In the genomic region with DNA sequence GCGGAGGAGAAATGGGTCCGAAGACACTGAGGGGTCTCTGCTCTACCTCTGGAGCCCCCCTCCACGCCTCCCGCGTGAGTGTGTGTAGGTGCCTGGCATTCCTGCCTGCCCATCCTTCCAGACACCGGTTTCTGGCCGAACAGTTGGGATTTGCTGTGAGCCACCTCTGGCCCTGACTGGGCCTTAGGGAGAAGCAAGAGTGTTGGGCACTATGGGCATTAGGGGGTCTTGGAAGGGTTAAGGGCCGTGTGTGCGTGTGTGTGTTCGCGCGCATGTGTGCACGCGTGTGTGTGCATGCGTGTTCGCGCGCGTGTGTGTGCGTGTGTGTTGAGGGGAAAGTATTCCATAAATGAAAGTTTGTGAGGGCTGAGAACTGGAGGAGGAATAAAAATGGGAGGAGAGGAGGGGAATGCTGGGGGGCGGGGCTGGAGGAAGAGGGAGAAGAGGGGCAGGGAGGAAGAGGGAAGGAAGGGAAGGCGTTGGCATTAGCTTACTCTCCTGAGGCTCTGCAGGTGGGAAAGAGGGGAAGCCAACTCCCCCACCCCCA, we compare ENCODE assay signal across 8 mouse cellular contexts. TPM values are rescaled to one million over a fixed set of nuclear protein-coding genes. Genes with fewer than 3 reads are reported as not detected.
DNase-seq lines count a peak whose midpoint lies in the region; ATAC-seq lines count a peak whose summit lies in the region.

No protein-coding gene starts in this region.

- peaks cover 7% of the 10 kb centered on the region; the same call in 1 of the 2 replicates for H3K4me1 ChIP-seq in liver, embryonic 11.5 days (replicated peaks; ENCODE audit: control insufficient read depth, insufficient read depth, low read length)
- H3K4me1 ChIP-seq in embryonic facial prominence, embryonic 15.5 days = peaks cover 62% of the 10 kb centered on the region
- peaks cover 68% of the 10 kb centered on the region for H3K4me1 ChIP-seq in hindbrain, embryonic 12.5 days
- H3K4me1 ChIP-seq in midbrain, embryonic 15.5 days = peaks cover 75% of the 10 kb centered on the region

- H3K4me3 ChIP-seq in liver, embryonic 11.5 days (ENCODE audit: low read depth, low read length) = peak overlapping the region; percentile 34; the same call in 1 of the 2 replicates
- peak overlapping the region; percentile 38 for H3K4me3 ChIP-seq in embryonic facial prominence, embryonic 15.5 days (replicated peaks)
- peak overlapping the region; percentile 70 for H3K4me3 ChIP-seq in hindbrain, embryonic 12.5 days
- peak overlapping the region; percentile 61 for H3K4me3 ChIP-seq in midbrain, embryonic 15.5 days

- peak overlapping the region; percentile 52 for H3K4me2 ChIP-seq in liver, embryonic 11.5 days
- H3K4me2 ChIP-seq in embryonic facial prominence, embryonic 15.5 days (replicated peaks) = peak overlapping the region; percentile 81
- peak overlapping the region; percentile 85 for H3K4me2 ChIP-seq in hindbrain, embryonic 12.5 days (replicated peaks)
- peak overlapping the region; percentile 86 for H3K4me2 ChIP-seq in midbrain, embryonic 15.5 days

- peaks cover 68% of the 10 kb centered on the region for H3K27me3 ChIP-seq in liver, embryonic 11.5 days (replicated peaks; ENCODE audit: control insufficient read depth, insufficient read depth, low read length)
- H3K27me3 ChIP-seq in embryonic facial prominence, embryonic 15.5 days = peaks cover 43% of the 10 kb centered on the region
- H3K27me3 ChIP-seq in hindbrain, embryonic 12.5 days = peaks cover 46% of the 10 kb centered on the region
- H3K27me3 ChIP-seq in midbrain, embryonic 15.5 days (replicated peaks) = no peaks in the 10 kb centered on the region

- no peak overlapping the region for H3K27ac ChIP-seq in liver, embryonic 11.5 days (ENCODE audit: low read depth, low read length)
- H3K27ac ChIP-seq in embryonic facial prominence, embryonic 15.5 days (replicated peaks) = peak overlapping the region; percentile 65
- peak overlapping the region; percentile 58 for H3K27ac ChIP-seq in hindbrain, embryonic 12.5 days
- peak overlapping the region; percentile 96 for H3K27ac ChIP-seq in midbrain, embryonic 15.5 days

- no peak overlapping the region for H3K9ac ChIP-seq in liver, embryonic 11.5 days (ENCODE audit: low read depth, low read length)
- no peak overlapping the region for H3K9ac ChIP-seq in embryonic facial prominence, embryonic 15.5 days
- H3K9ac ChIP-seq in hindbrain, embryonic 12.5 days = peak overlapping the region; percentile 79
- peak overlapping the region; percentile 88 for H3K9ac ChIP-seq in midbrain, embryonic 15.5 days

- no peaks in the 10 kb centered on the region for H3K36me3 ChIP-seq in liver, embryonic 11.5 days (ENCODE audit: control insufficient read depth, insufficient read depth, low read length)
- H3K36me3 ChIP-seq in embryonic facial prominence, embryonic 15.5 days = no peaks in the 10 kb centered on the region
- H3K36me3 ChIP-seq in hindbrain, embryonic 12.5 days = no peaks in the 10 kb centered on the region
- H3K36me3 ChIP-seq in midbrain, embryonic 15.5 days (replicated peaks) = no peaks in the 10 kb centered on the region

- DNase-seq in liver, embryonic 11.5 days (ENCODE audit: low spot score) = no peak
- no peak for DNase-seq in liver
- no peak for DNase-seq in adrenal gland, adult 18-20 months (ENCODE audit: low spot score in 2 of 2)
- no peak for DNase-seq in thymus, postnatal 10 days (ENCODE audit: low spot score in 2 of 2)
- no peak for DNase-seq in urinary bladder, postnatal 4 days (ENCODE audit: low spot score in 2 of 2)

- ATAC-seq in liver, embryonic 11.5 days (replicated peaks; ENCODE audit: low FRiP score) = no peak
- no peak for ATAC-seq in embryonic facial prominence, embryonic 15.5 days (ENCODE audit: insufficient number of reproducible peaks, low FRiP score, low TSS enrichment, low read depth)
- no peak for ATAC-seq in hindbrain, embryonic 12.5 days (ENCODE audit: low FRiP score)
- ATAC-seq in midbrain, embryonic 15.5 days (replicated peaks) = no peak

- 21% methylated on average over 21 of the region's 22 CpGs for WGBS in liver, embryonic 11.5 days
- WGBS in embryonic facial prominence, embryonic 15.5 days = 15% methylated on average over 22 of the region's 22 CpGs
- 19% methylated on average over 22 of the region's 22 CpGs for WGBS in hindbrain, embryonic 12.5 days
- WGBS in midbrain, embryonic 15.5 days = 12% methylated on average over 22 of the region's 22 CpGs

- no peaks in the 10 kb centered on the region for H3K9me3 ChIP-seq in liver, embryonic 11.5 days (ENCODE audit: control insufficient read depth, low read length)
- H3K9me3 ChIP-seq in embryonic facial prominence, embryonic 15.5 days (replicated peaks) = no peaks in the 10 kb centered on the region
- no peaks in the 10 kb centered on the region for H3K9me3 ChIP-seq in hindbrain, embryonic 12.5 days (replicated peaks)
- H3K9me3 ChIP-seq in midbrain, embryonic 15.5 days = no peaks in the 10 kb centered on the region

RNA-seq across cellular contexts. Expression of a gene that starts 2.9 kb away (rescaled TPM):
- 0.58 and 0.80 TPM in 2 replicates for polyA plus RNA-seq in liver, embryonic 11.5 days (2014; fragmentation: Nextera tagmentation; extraction: Ambion mirVana)
- 22.4 and 26.0 TPM in 2 replicates for polyA plus RNA-seq in embryonic facial prominence, embryonic 15.5 days (2015; fragmentation: Nextera tagmentation; extraction: Ambion mirVana)
- 55.6 and 60.3 TPM in 2 replicates for polyA plus RNA-seq in hindbrain, embryonic 12.5 days (2016; fragmentation: Nextera tagmentation; extraction: Ambion mirVana)
- 198 and 205 TPM in 2 replicates for polyA plus RNA-seq in midbrain, embryonic 15.5 days (2015; fragmentation: Nextera tagmentation; extraction: Ambion mirVana)
- 10 to 100 TPM; 24.4 to 33.3 TPM for total RNA-seq in adrenal gland, adult 18-20 months (2021)

RNA-seq across cellular contexts. Expression of a gene that starts 12.1 kb away (rescaled TPM):
- polyA plus RNA-seq in liver, embryonic 11.5 days (2014; fragmentation: Nextera tagmentation; extraction: Ambion mirVana) = 0.18 and 0.52 TPM in 2 replicates
- polyA plus RNA-seq in embryonic facial prominence, embryonic 15.5 days (2015; fragmentation: Nextera tagmentation; extraction: Ambion mirVana) = 1.8 and 2.9 TPM in 2 replicates
- polyA plus RNA-seq in hindbrain, embryonic 12.5 days (2016; fragmentation: Nextera tagmentation; extraction: Ambion mirVana) = 24.0 and 27.3 TPM in 2 replicates
- polyA plus RNA-seq in midbrain, embryonic 15.5 days (2015; fragmentation: Nextera tagmentation; extraction: Ambion mirVana) = 74.5 and 76.1 TPM in 2 replicates
- total RNA-seq in adrenal gland, adult 18-20 months (2021) = 1 to 10 TPM; 3.5 to 4.0 TPM

RNA-seq across cellular contexts. Expression of a gene that starts 23.5 kb away (rescaled TPM):
- 147 and 169 TPM in 2 replicates for polyA plus RNA-seq in liver, embryonic 11.5 days (2014; fragmentation: Nextera tagmentation; extraction: Ambion mirVana)
- 117 and 138 TPM in 2 replicates for polyA plus RNA-seq in embryonic facial prominence, embryonic 15.5 days (2015; fragmentation: Nextera tagmentation; extraction: Ambion mirVana)
- polyA plus RNA-seq in hindbrain, embryonic 12.5 days (2016; fragmentation: Nextera tagmentation; extraction: Ambion mirVana) = 185 and 210 TPM in 2 replicates
- 351 and 370 TPM in 2 replicates for polyA plus RNA-seq in midbrain, embryonic 15.5 days (2015; fragmentation: Nextera tagmentation; extraction: Ambion mirVana)
- 100 to 1,000 TPM; 227 to 234 TPM for total RNA-seq in adrenal gland, adult 18-20 months (2021)

RNA-seq across cellular contexts. Expression of a gene that starts 35.5 kb away (rescaled TPM):
- 0.15 and 0.16 TPM in 2 replicates for polyA plus RNA-seq in liver, embryonic 11.5 days (2014; fragmentation: Nextera tagmentation; extraction: Ambion mirVana)
- 0.28 and 0.32 TPM in 2 replicates for polyA plus RNA-seq in embryonic facial prominence, embryonic 15.5 days (2015; fragmentation: Nextera tagmentation; extraction: Ambion mirVana)
- 1.0 and 1.7 TPM in 2 replicates for polyA plus RNA-seq in hindbrain, embryonic 12.5 days (2016; fragmentation: Nextera tagmentation; extraction: Ambion mirVana)
- 6.8 and 7.1 TPM in 2 replicates for polyA plus RNA-seq in midbrain, embryonic 15.5 days (2015; fragmentation: Nextera tagmentation; extraction: Ambion mirVana)
- total RNA-seq in adrenal gland, adult 18-20 months (2021) = 1 to 10 TPM; 1.6 to 2.0 TPM

RNA-seq across cellular contexts. Expression of a gene that starts 41.1 kb away (rescaled TPM):
- polyA plus RNA-seq in liver, embryonic 11.5 days (2014; fragmentation: Nextera tagmentation; extraction: Ambion mirVana) = 1.2 and 1.3 TPM in 2 replicates
- polyA plus RNA-seq in embryonic facial prominence, embryonic 15.5 days (2015; fragmentation: Nextera tagmentation; extraction: Ambion mirVana) = 2.5 and 3.1 TPM in 2 replicates
- polyA plus RNA-seq in hindbrain, embryonic 12.5 days (2016; fragmentation: Nextera tagmentation; extraction: Ambion mirVana) = 1.6 and 2.1 TPM in 2 replicates
- polyA plus RNA-seq in midbrain, embryonic 15.5 days (2015; fragmentation: Nextera tagmentation; extraction: Ambion mirVana) = 0.42 and 0.43 TPM in 2 replicates
- 1 to 10 TPM in 1 of 2 experiments, under 1 TPM in 1; 0.96 to 1.1 TPM for total RNA-seq in adrenal gland, adult 18-20 months (2021)

Comparison
In these comparisons a context has a peak if more than half of its experiments do, and no peak if none do; other contexts are left out.
1. H3K9ac ChIP-seq: peak in hindbrain, embryonic 12.5 days (single experiment) and midbrain, embryonic 15.5 days (single experiment); none in liver, embryonic 11.5 days (single experiment) and embryonic facial prominence, embryonic 15.5 days (single experiment).
2. RNA of a gene that starts 2.9 kb away (polyA plus RNA-seq): 198 to 205 TPM in midbrain, embryonic 15.5 days, 55.6 to 60.3 TPM in hindbrain, embryonic 12.5 days and 22.4 to 26.0 TPM in embryonic facial prominence, embryonic 15.5 days; 0.58 to 0.80 TPM in liver, embryonic 11.5 days; every median in the first group is over 10 times any median in the second.
3. Peak in every context shown above with its lines, with median percentiles within 50 percentile points of each other: H3K4me2 ChIP-seq and H3K4me3 ChIP-seq.